Mouse (Mus musculus): ENCODE results near the gene Rbm15. TPM values are rescaled to one million over a fixed set of nuclear protein-coding genes. Genes with fewer than 3 reads are reported as not detected.

Gene Rbm15
- total RNA-seq (2021), result 10 to 100 TPM; 29.0 to 31.3 TPM
- long read RNA-seq, experiment 1, full-length matches to known transcripts, result 4 of 4 reads
- long read RNA-seq, experiment 1, partial matches to known transcripts, result 0 of 4 reads
- long read RNA-seq, experiment 1, other reads (novel, unspliced or antisense), result 0 of 4 reads
- long read RNA-seq, experiment 2, full-length matches to known transcripts, result 6 of 6 reads
- long read RNA-seq, experiment 2, partial matches to known transcripts, result 0 of 6 reads
- long read RNA-seq, experiment 2, other reads (novel, unspliced or antisense), result 0 of 6 reads

- peak; percentile 83 to 95 for DNase-seq (ENCODE audit: low spot score in 2 of 2)
Observed at GRCm38 (mm10) chr3:107333381-107334201, at the start of gene Rbm15. Rbm15 (minus strand) TSS chr3:107333673.

GRCm38 (mm10) chr3:107379422-107379821 lies 45.9 kb upstream of the Rbm15 start:
- DNase-seq (ENCODE audit: low spot score in 2 of 2), result peak; percentile 53 to 60

- DNase-seq (ENCODE audit: low spot score in 2 of 2), result no peak
Observed at GRCm38 (mm10) chr3:107378626-107379025, 45.2 kb upstream of the Rbm15 start.

GRCm38 (mm10) chr3:107374948-107375664 lies 41.6 kb upstream of the Rbm15 start:
- no peak for DNase-seq (ENCODE audit: low spot score in 2 of 2)

GRCm38 (mm10) chr3:107369156-107369555 lies 35.7 kb upstream of the Rbm15 start:
- no peak for DNase-seq (ENCODE audit: low spot score in 2 of 2)

- no peak for DNase-seq (ENCODE audit: low spot score in 2 of 2)
Observed at GRCm38 (mm10) chr3:107367938-107368599, 34.6 kb upstream of the Rbm15 start.

- no peak for DNase-seq (ENCODE audit: low spot score in 2 of 2)
Observed at GRCm38 (mm10) chr3:107365341-107365740, 31.9 kb upstream of the Rbm15 start.

- DNase-seq (ENCODE audit: low spot score in 2 of 2), result no peak
Observed at GRCm38 (mm10) chr3:107363391-107363790, 29.9 kb upstream of the Rbm15 start.

- DNase-seq (ENCODE audit: low spot score in 2 of 2), result no peak
Observed at GRCm38 (mm10) chr3:107360341-107360740, 26.9 kb upstream of the Rbm15 start.

- DNase-seq (ENCODE audit: low spot score in 2 of 2), result no peak
Observed at GRCm38 (mm10) chr3:107357700-107358234, 24.3 kb upstream of the Rbm15 start.

GRCm38 (mm10) chr3:107356964-107357441 lies 23.5 kb upstream of the Rbm15 start:
- peak; percentile 63 to 81 for DNase-seq (ENCODE audit: low spot score in 2 of 2)

- DNase-seq (ENCODE audit: low spot score in 2 of 2), result no peak
Observed at GRCm38 (mm10) chr3:107355618-107356260, 22.3 kb upstream of the Rbm15 start.

- no peak for DNase-seq (ENCODE audit: low spot score in 2 of 2)
Observed at GRCm38 (mm10) chr3:107351706-107352105, 18.2 kb upstream of the Rbm15 start.

- no peak for DNase-seq (ENCODE audit: low spot score in 2 of 2)
Observed at GRCm38 (mm10) chr3:107349006-107349405, 15.5 kb upstream of the Rbm15 start.

- DNase-seq (ENCODE audit: low spot score in 2 of 2), result no peak
Observed at GRCm38 (mm10) chr3:107345033-107345725, 11.7 kb upstream of the Rbm15 start.

GRCm38 (mm10) chr3:107343971-107344370 lies 10.5 kb upstream of the Rbm15 start:
- no peak for DNase-seq (ENCODE audit: low spot score in 2 of 2)

GRCm38 (mm10) chr3:107334202-107334934 lies 895 bp upstream of the Rbm15 start:
- DNase-seq (ENCODE audit: low spot score in 2 of 2), result no peak

- peak; percentile 78 to 90 for DNase-seq (ENCODE audit: low spot score in 2 of 2)
Observed at GRCm38 (mm10) chr3:107332960-107333380, 503 bp downstream of the Rbm15 start.

Data from gastrocnemius, postnatal 4 days (tissue).